Mouse (Mus musculus): ENCODE results near the gene Olfr1254. TPM values are rescaled to one million over a fixed set of nuclear protein-coding genes. Genes with fewer than 3 reads are reported as not detected.

Olfr1254 gene
- polyA plus RNA-seq (2012; ENCODE audit: insufficient read depth, insufficient read length, low replicate concordance, missing spikeins) = not detected in 2 replicates

GRCm38 (mm10) chr2:89793519-89793918 is at the start of gene Olfr1254:
Olfr1254 (minus strand) TSS chr2:89793619.
- H3K27ac ChIP-seq (ENCODE audit: insufficient read depth, low read depth, low read length) = no peak within 1 kb of the TSS
- TF ChIP-seq CTCF (IDR thresholded peaks at IDR 0.05; ENCODE audit: insufficient read depth, low read depth, low read length) = no peak
- TF ChIP-seq POLR2A (IDR thresholded peaks at IDR 0.05; ENCODE audit: insufficient read depth, low read depth, low read length) = no peak

GRCm38 (mm10) chr2:89841455-89841854 is 48.0 kb upstream of the Olfr1254 start, which contains the start of gene Olfr1256:
Olfr1256 (minus strand) TSS chr2:89841555.
- Histone ChIP-seq H3K4me1 (ENCODE audit: control insufficient read depth, insufficient read depth, low read length) (no peaks in the 10 kb centered on the region), H3K4me3 (ENCODE audit: insufficient read depth, low read depth, low read length) (no peak within 1 kb of the TSS), H3K27ac (ENCODE audit: insufficient read depth, low read depth, low read length) (no peak within 1 kb of the TSS)
- no peak for TF ChIP-seq CTCF (IDR thresholded peaks at IDR 0.05; ENCODE audit: insufficient read depth, low read depth, low read length)
- TF ChIP-seq POLR2A (IDR thresholded peaks at IDR 0.05; ENCODE audit: insufficient read depth, low read depth, low read length) = no peak
- WGBS = 59% methylated on average over 2 of the region's 2 CpGs

More at GRCm38 (mm10) chr2:89793519-89793918, at the start of gene Olfr1254:
- Histone ChIP-seq H3K4me3 (ENCODE audit: insufficient read depth, low read depth, low read length) (no peak within 1 kb of the TSS), H3K4me1 (ENCODE audit: control insufficient read depth, insufficient read depth, low read length) (no peaks in the 10 kb centered on the region)

- H3K4me1 ChIP-seq (ENCODE audit: control insufficient read depth, insufficient read depth, low read length) = no peaks in the 10 kb centered on the region
- WGBS = 93% methylated on average over 1 of the region's 1 CpGs
- H3K4me3 ChIP-seq (ENCODE audit: insufficient read depth, low read depth, low read length) = no peak overlapping the region
- no peak overlapping the region for H3K27ac ChIP-seq (ENCODE audit: insufficient read depth, low read depth, low read length)
- TF ChIP-seq POLR2A (IDR thresholded peaks at IDR 0.05; ENCODE audit: insufficient read depth, low read depth, low read length) = no peak
- no peak for TF ChIP-seq CTCF (IDR thresholded peaks at IDR 0.05; ENCODE audit: insufficient read depth, low read depth, low read length)
Observed at GRCm38 (mm10) chr2:89820216-89820615, 26.8 kb upstream of the Olfr1254 start.

GRCm38 (mm10) chr2:89811751-89812150 is 18.3 kb upstream of the Olfr1254 start, which contains the start of gene Olfr1255:
Olfr1255 (plus strand) TSS chr2:89812051.
- no peak within 1 kb of the TSS for H3K4me3 ChIP-seq (ENCODE audit: insufficient read depth, low read depth, low read length)
- no peaks in the 10 kb centered on the region for H3K4me1 ChIP-seq (ENCODE audit: control insufficient read depth, insufficient read depth, low read length)
- H3K27ac ChIP-seq (ENCODE audit: insufficient read depth, low read depth, low read length) = no peak within 1 kb of the TSS
- 88% methylated on average over 3 of the region's 3 CpGs for WGBS
- TF ChIP-seq POLR2A (IDR thresholded peaks at IDR 0.05; ENCODE audit: insufficient read depth, low read depth, low read length) (no peak), CTCF (IDR thresholded peaks at IDR 0.05; ENCODE audit: insufficient read depth, low read depth, low read length) (no peak)

- TF ChIP-seq POLR2A (IDR thresholded peaks at IDR 0.05; ENCODE audit: insufficient read depth, low read depth, low read length) (no peak), CTCF (IDR thresholded peaks at IDR 0.05; ENCODE audit: insufficient read depth, low read depth, low read length) (no peak)
- Histone ChIP-seq H3K4me1 (ENCODE audit: control insufficient read depth, insufficient read depth, low read length) (no peaks in the 10 kb centered on the region), H3K4me3 (ENCODE audit: insufficient read depth, low read depth, low read length) (no peak overlapping the region), H3K27ac (ENCODE audit: insufficient read depth, low read depth, low read length) (no peak overlapping the region)
- 86% methylated on average over 2 of the region's 2 CpGs for WGBS
Observed at GRCm38 (mm10) chr2:89810751-89811150, 17.3 kb upstream of the Olfr1254 start.

- Histone ChIP-seq H3K4me1 (ENCODE audit: control insufficient read depth, insufficient read depth, low read length) (no peaks in the 10 kb centered on the region), H3K27ac (ENCODE audit: insufficient read depth, low read depth, low read length) (no peak overlapping the region), H3K4me3 (ENCODE audit: insufficient read depth, low read depth, low read length) (no peak overlapping the region)
- TF ChIP-seq POLR2A (IDR thresholded peaks at IDR 0.05; ENCODE audit: insufficient read depth, low read depth, low read length) = no peak
- TF ChIP-seq CTCF (IDR thresholded peaks at IDR 0.05; ENCODE audit: insufficient read depth, low read depth, low read length) = no peak
- 88% methylated on average over 3 of the region's 3 CpGs for WGBS
Observed at GRCm38 (mm10) chr2:89799583-89799982, 6.2 kb upstream of the Olfr1254 start.

- WGBS = 92% methylated on average over 1 of the region's 1 CpGs
- Histone ChIP-seq H3K27ac (ENCODE audit: insufficient read depth, low read depth, low read length) (no peak within 1 kb of the TSS), H3K4me3 (ENCODE audit: insufficient read depth, low read depth, low read length) (no peak within 1 kb of the TSS), H3K4me1 (ENCODE audit: control insufficient read depth, insufficient read depth, low read length) (no peaks in the 10 kb centered on the region)
- TF ChIP-seq CTCF (IDR thresholded peaks at IDR 0.05; ENCODE audit: insufficient read depth, low read depth, low read length) = no peak
- TF ChIP-seq POLR2A (IDR thresholded peaks at IDR 0.05; ENCODE audit: insufficient read depth, low read depth, low read length) = no peak
Observed at GRCm38 (mm10) chr2:89756990-89757389, 36.4 kb downstream of the Olfr1254 start, which contains the start of gene Olfr1253. Olfr1253 (minus strand) TSS chr2:89757090.

Other genes starting within 250 kb of the Olfr1254 start
- gene Olfr1245, start 215.2 kb downstream of the Olfr1254 start, polyA plus RNA-seq (2012; ENCODE audit: insufficient read depth, insufficient read length, low replicate concordance, missing spikeins) = not detected in 2 replicates
- not detected in 2 replicates for gene Olfr1246, start 200.5 kb downstream of the Olfr1254 start, polyA plus RNA-seq (2012; ENCODE audit: insufficient read depth, insufficient read length, low replicate concordance, missing spikeins)
- gene Olfr1247, start 179.5 kb downstream of the Olfr1254 start, polyA plus RNA-seq (2012; ENCODE audit: insufficient read depth, insufficient read length, low replicate concordance, missing spikeins) = not detected in 2 replicates
- not detected in 2 replicates for gene Olfr1248, start 175.4 kb downstream of the Olfr1254 start, polyA plus RNA-seq (2012; ENCODE audit: insufficient read depth, insufficient read length, low replicate concordance, missing spikeins)
- gene Olfr1249, start 158.6 kb downstream of the Olfr1254 start, polyA plus RNA-seq (2012; ENCODE audit: insufficient read depth, insufficient read length, low replicate concordance, missing spikeins) = not detected in 2 replicates
- not detected in 2 replicates for gene Olfr1250, start 132.2 kb downstream of the Olfr1254 start, polyA plus RNA-seq (2012; ENCODE audit: insufficient read depth, insufficient read length, low replicate concordance, missing spikeins)
- gene Olfr1251, start 121.7 kb downstream of the Olfr1254 start, polyA plus RNA-seq (2012; ENCODE audit: insufficient read depth, insufficient read length, low replicate concordance, missing spikeins) = not detected in 2 replicates
- gene Olfr1252, start 68.6 kb downstream of the Olfr1254 start, polyA plus RNA-seq (2012; ENCODE audit: insufficient read depth, insufficient read length, low replicate concordance, missing spikeins) = not detected in 2 replicates
- not detected in 2 replicates for gene Olfr1253, start 36.5 kb downstream of the Olfr1254 start, polyA plus RNA-seq (2012; ENCODE audit: insufficient read depth, insufficient read length, low replicate concordance, missing spikeins)
- not detected in 2 replicates for gene Olfr1255, start 18.4 kb upstream of the Olfr1254 start, polyA plus RNA-seq (2012; ENCODE audit: insufficient read depth, insufficient read length, low replicate concordance, missing spikeins)
- not detected in 2 replicates for gene Olfr1256, start 47.9 kb upstream of the Olfr1254 start, polyA plus RNA-seq (2012; ENCODE audit: insufficient read depth, insufficient read length, low replicate concordance, missing spikeins)
- gene Olfr48, start 54.6 kb upstream of the Olfr1254 start, polyA plus RNA-seq (2012; ENCODE audit: insufficient read depth, insufficient read length, low replicate concordance, missing spikeins) = not detected in 2 replicates
- gene Olfr1257, start 84.8 kb upstream of the Olfr1254 start, polyA plus RNA-seq (2012; ENCODE audit: insufficient read depth, insufficient read length, low replicate concordance, missing spikeins) = not detected in 2 replicates
- not detected in 2 replicates for gene Olfr1258, start 133.7 kb upstream of the Olfr1254 start, polyA plus RNA-seq (2012; ENCODE audit: insufficient read depth, insufficient read length, low replicate concordance, missing spikeins)
- gene Olfr1259, start 155.0 kb upstream of the Olfr1254 start, polyA plus RNA-seq (2012; ENCODE audit: insufficient read depth, insufficient read length, low replicate concordance, missing spikeins) = not detected in 2 replicates
- gene Olfr1260, start 180.7 kb upstream of the Olfr1254 start, polyA plus RNA-seq (2012; ENCODE audit: insufficient read depth, insufficient read length, low replicate concordance, missing spikeins) = not detected in 2 replicates
- gene Olfr1261, start 197.6 kb upstream of the Olfr1254 start, polyA plus RNA-seq (2012; ENCODE audit: insufficient read depth, insufficient read length, low replicate concordance, missing spikeins) = not detected in 2 replicates
- not detected in 2 replicates for gene Olfr1262, start 206.5 kb upstream of the Olfr1254 start, polyA plus RNA-seq (2012; ENCODE audit: insufficient read depth, insufficient read length, low replicate concordance, missing spikeins)
- gene Olfr1263, start 218.5 kb upstream of the Olfr1254 start, polyA plus RNA-seq (2012; ENCODE audit: insufficient read depth, insufficient read length, low replicate concordance, missing spikeins) = not detected in 2 replicates
- not detected in 2 replicates for gene Olfr1264, start 232.0 kb upstream of the Olfr1254 start, polyA plus RNA-seq (2012; ENCODE audit: insufficient read depth, insufficient read length, low replicate concordance, missing spikeins)
- gene Olfr1265, start 241.7 kb upstream of the Olfr1254 start, polyA plus RNA-seq (2012; ENCODE audit: insufficient read depth, insufficient read length, low replicate concordance, missing spikeins) = not detected in 2 replicates

All from olfactory bulb, adult 2 months (tissue).